Mouse (Mus musculus): Measurements from ENCODE around the gene Dcaf11. TPM values are rescaled to one million over a fixed set of nuclear protein-coding genes. Genes with fewer than 3 reads are reported as not detected.

Gene Dcaf11
- polyA plus RNA-seq, 1 experiment from 2014 or later, result 70.9 TPM

DNA sequence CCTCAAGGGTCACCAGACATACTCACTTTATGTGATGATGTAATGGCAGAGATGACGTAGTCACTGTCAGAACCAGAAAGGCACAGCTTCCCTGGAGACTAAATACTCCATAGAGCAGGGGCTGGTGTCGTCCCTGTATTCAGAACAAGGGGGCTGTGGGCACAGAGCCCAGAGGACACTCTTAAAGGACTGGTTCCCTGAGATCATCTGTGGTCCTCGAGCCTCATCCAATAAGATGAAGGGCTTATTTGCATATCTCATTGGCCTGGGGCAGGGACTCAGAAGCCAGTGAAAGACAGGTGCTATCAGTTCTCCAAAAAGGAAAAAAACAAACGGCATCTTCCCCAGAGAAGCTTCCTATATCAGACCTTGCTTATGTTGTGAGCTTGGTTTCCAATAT, 35.7 kb upstream of the Dcaf11 start:
- Histone ChIP-seq H3K4me1 (replicated peaks; ENCODE audit: control insufficient read depth, insufficient read depth, low read length) (peaks cover 3% of the 10 kb centered on the region; the same call in 1 of the 2 replicates), H3K36me3 (ENCODE audit: control insufficient read depth, insufficient read depth, low read length) (no peaks in the 10 kb centered on the region), H3K9me3 (ENCODE audit: control insufficient read depth, low read length) (no peaks in the 10 kb centered on the region), H3K4me2 (ENCODE audit: low read length) (no peak overlapping the region), H3K27ac (ENCODE audit: low read depth) (no peak overlapping the region), H3K4me3 (ENCODE audit: low read depth, low read length) (no peak overlapping the region), H3K27me3 (replicated peaks; ENCODE audit: control insufficient read depth, insufficient read depth, low read length) (peaks cover 48% of the 10 kb centered on the region), H3K9ac (ENCODE audit: low read length) (no peak overlapping the region)
- 45% methylated on average over 4 of the region's 4 CpGs for WGBS
- ATAC-seq (replicated peaks; ENCODE audit: low FRiP score, low TSS enrichment, low read depth) (no peak), DNase-seq (ENCODE audit: low spot score) (no peak)

GRCm38 (mm10) chr14:55524785-55525184, 35.0 kb upstream of the Dcaf11 start, which contains the start of gene Nrl:
Nrl (minus strand) TSS chr14:55524981.
- ATAC-seq (replicated peaks; ENCODE audit: low FRiP score, low TSS enrichment, low read depth) (no peak), DNase-seq (ENCODE audit: low spot score) (no peak)
- H3K4me1 ChIP-seq (replicated peaks; ENCODE audit: control insufficient read depth, insufficient read depth, low read length), result peaks cover 3% of the 10 kb centered on the region; the same call in 1 of the 2 replicates
- H3K4me3 ChIP-seq (ENCODE audit: low read depth, low read length), result no peak within 1 kb of the TSS
- no peak within 1 kb of the TSS for H3K9ac ChIP-seq (ENCODE audit: low read length)
- H3K27me3 ChIP-seq (replicated peaks; ENCODE audit: control insufficient read depth, insufficient read depth, low read length), result peaks cover 45% of the 10 kb centered on the region
- no peaks in the 10 kb centered on the region for H3K9me3 ChIP-seq (ENCODE audit: control insufficient read depth, low read length)
- no peak within 1 kb of the TSS for H3K27ac ChIP-seq (ENCODE audit: low read depth)
- H3K4me2 ChIP-seq (ENCODE audit: low read length), result no peak within 1 kb of the TSS
- no peaks in the 10 kb centered on the region for H3K36me3 ChIP-seq (ENCODE audit: control insufficient read depth, insufficient read depth, low read length)
- 17% methylated on average over 8 of the region's 8 CpGs for whole genome bisulfite sequencing

GRCm38 (mm10) chr14:55526674-55527073, 33.1 kb upstream of the Dcaf11 start:
- Histone ChIP-seq H3K9ac (ENCODE audit: low read length) (no peak overlapping the region), H3K4me3 (ENCODE audit: low read depth, low read length) (no peak overlapping the region), H3K9me3 (ENCODE audit: control insufficient read depth, low read length) (no peaks in the 10 kb centered on the region), H3K4me2 (ENCODE audit: low read length) (no peak overlapping the region), H3K36me3 (ENCODE audit: control insufficient read depth, insufficient read depth, low read length) (no peaks in the 10 kb centered on the region), H3K4me1 (replicated peaks; ENCODE audit: control insufficient read depth, insufficient read depth, low read length) (no peaks in the 10 kb centered on the region), H3K27me3 (replicated peaks; ENCODE audit: control insufficient read depth, insufficient read depth, low read length) (peaks cover 29% of the 10 kb centered on the region), H3K27ac (ENCODE audit: low read depth) (no peak overlapping the region)
- no peak for ATAC-seq (replicated peaks; ENCODE audit: low FRiP score, low TSS enrichment, low read depth)
- no peak for DNase-seq (ENCODE audit: low spot score)
- 74% methylated on average over 2 of the region's 2 CpGs for whole genome bisulfite sequencing

- no peak overlapping the region for H3K9ac ChIP-seq (ENCODE audit: low read length)
- H3K4me1 ChIP-seq (replicated peaks; ENCODE audit: control insufficient read depth, insufficient read depth, low read length), result no peaks in the 10 kb centered on the region
- WGBS, result 25% methylated on average over 3 of the region's 3 CpGs
- peaks cover 16% of the 10 kb centered on the region; the same call in 1 of the 2 replicates for H3K27me3 ChIP-seq (replicated peaks; ENCODE audit: control insufficient read depth, insufficient read depth, low read length)
- no peak for DNase-seq (ENCODE audit: low spot score)
- no peak overlapping the region for H3K4me3 ChIP-seq (ENCODE audit: low read depth, low read length)
- H3K4me2 ChIP-seq (ENCODE audit: low read length), result no peak overlapping the region
- H3K36me3 ChIP-seq (ENCODE audit: control insufficient read depth, insufficient read depth, low read length), result no peaks in the 10 kb centered on the region
- no peaks in the 10 kb centered on the region for H3K9me3 ChIP-seq (ENCODE audit: control insufficient read depth, low read length)
- ATAC-seq (replicated peaks; ENCODE audit: low FRiP score, low TSS enrichment, low read depth), result no peak
- H3K27ac ChIP-seq (ENCODE audit: low read depth), result no peak overlapping the region
These were observed 31.9 kb upstream of the Dcaf11 start for GRCm38 (mm10) chr14:55527940-55528339.

DNA sequence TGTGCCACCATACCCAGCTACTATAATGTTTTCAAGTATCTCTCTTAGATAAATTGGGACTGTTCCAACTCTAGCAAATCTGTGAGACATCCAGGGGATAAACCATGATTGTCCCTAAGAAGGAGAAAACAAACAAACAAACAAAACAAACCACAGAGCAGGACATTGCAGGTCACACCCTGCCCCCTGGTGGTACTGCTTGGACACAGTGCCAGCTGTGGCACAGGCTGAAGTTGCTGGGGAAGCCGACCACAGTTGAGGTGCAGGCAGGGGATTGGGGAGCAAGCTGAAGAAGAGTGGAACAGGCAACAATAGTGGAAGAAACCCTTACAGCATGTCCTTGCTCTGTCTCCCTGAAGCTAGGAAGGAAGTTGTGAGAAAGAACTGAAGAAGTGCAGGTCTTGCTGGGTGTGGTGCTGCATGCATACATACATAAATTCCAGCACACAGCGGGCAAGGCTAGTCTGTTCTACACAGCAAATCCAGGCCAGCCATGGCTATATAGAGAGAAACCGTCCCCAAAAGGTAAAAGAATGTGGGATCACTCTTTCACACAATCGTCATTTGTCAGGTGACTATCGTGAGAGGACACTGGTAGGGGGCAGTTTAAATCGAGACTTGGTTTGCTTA, 23.6 kb upstream of the Dcaf11 start:
- H3K9me3 ChIP-seq (ENCODE audit: control insufficient read depth, low read length), result no peaks in the 10 kb centered on the region
- no peak overlapping the region for H3K4me2 ChIP-seq (ENCODE audit: low read length)
- peaks cover 3% of the 10 kb centered on the region for H3K4me1 ChIP-seq (replicated peaks; ENCODE audit: control insufficient read depth, insufficient read depth, low read length)
- no peak overlapping the region for H3K9ac ChIP-seq (ENCODE audit: low read length)
- H3K4me3 ChIP-seq (ENCODE audit: low read depth, low read length), result no peak overlapping the region
- 49% methylated on average over 6 of the region's 6 CpGs for WGBS
- no peaks in the 10 kb centered on the region for H3K27me3 ChIP-seq (replicated peaks; ENCODE audit: control insufficient read depth, insufficient read depth, low read length)
- H3K36me3 ChIP-seq (ENCODE audit: control insufficient read depth, insufficient read depth, low read length), result no peaks in the 10 kb centered on the region
- H3K27ac ChIP-seq (ENCODE audit: low read depth), result no peak overlapping the region
- DNase-seq (ENCODE audit: low spot score) (peak; percentile 63), ATAC-seq (replicated peaks; ENCODE audit: low FRiP score, low TSS enrichment, low read depth) (no peak)

- peaks cover 8% of the 10 kb centered on the region for H3K4me1 ChIP-seq (replicated peaks; ENCODE audit: control insufficient read depth, insufficient read depth, low read length)
- peak; percentile 86 for DNase-seq (ENCODE audit: low spot score)
- H3K27me3 ChIP-seq (replicated peaks; ENCODE audit: control insufficient read depth, insufficient read depth, low read length), result no peaks in the 10 kb centered on the region
- H3K4me3 ChIP-seq (ENCODE audit: low read depth, low read length), result peak within 1 kb of the TSS; percentile 55
- H3K9ac ChIP-seq (ENCODE audit: low read length), result peak within 1 kb of the TSS; percentile 63
- no peaks in the 10 kb centered on the region for H3K9me3 ChIP-seq (ENCODE audit: control insufficient read depth, low read length)
- under 1% methylated on average over 32 of the region's 32 CpGs for WGBS
- H3K27ac ChIP-seq (ENCODE audit: low read depth), result peak within 1 kb of the TSS; percentile 94
- peak within 1 kb of the TSS; percentile 78 for H3K4me2 ChIP-seq (ENCODE audit: low read length)
- H3K36me3 ChIP-seq (ENCODE audit: control insufficient read depth, insufficient read depth, low read length), result peaks cover 25% of the 10 kb centered on the region
- ATAC-seq (replicated peaks; ENCODE audit: low FRiP score, low TSS enrichment, low read depth), result peak; percentile 94
These were observed 19.6 kb upstream of the Dcaf11 start, which contains the start of gene Pck2 for GRCm38 (mm10) chr14:55540067-55540786. Pck2 (plus strand) TSS chr14:55540266.

DNA sequence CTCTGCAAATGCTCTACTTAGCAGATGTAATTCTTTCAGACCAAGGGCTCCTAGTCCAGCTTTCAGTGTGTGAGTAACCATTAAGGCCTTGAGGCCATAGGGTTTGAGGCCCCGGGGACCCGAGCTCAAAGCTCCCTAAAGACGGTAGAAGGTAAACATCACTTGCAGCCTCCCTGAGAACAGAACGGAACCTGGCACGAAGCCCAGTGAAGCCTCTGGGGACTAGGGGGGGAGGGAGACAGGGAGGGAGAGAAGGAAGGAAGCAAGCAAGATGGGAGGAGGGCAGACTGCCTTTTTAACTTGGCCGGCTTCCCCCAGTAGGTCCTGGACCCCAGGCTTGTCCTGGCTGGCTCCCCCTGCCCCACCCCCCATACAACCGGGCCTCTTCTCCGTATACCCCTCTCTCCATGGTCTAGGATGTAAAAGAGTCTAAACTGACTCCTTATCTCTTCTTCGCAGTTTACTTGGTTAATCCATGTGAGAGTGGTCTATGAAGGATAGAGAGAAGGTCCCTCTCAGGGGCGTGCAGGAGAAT, 19.0 kb upstream of the Dcaf11 start:
- H3K4me2 ChIP-seq (ENCODE audit: low read length), result peak overlapping the region; percentile 78
- H3K27me3 ChIP-seq (replicated peaks; ENCODE audit: control insufficient read depth, insufficient read depth, low read length), result no peaks in the 10 kb centered on the region
- H3K9ac ChIP-seq (ENCODE audit: low read length), result peak overlapping the region; percentile 63
- H3K9me3 ChIP-seq (ENCODE audit: control insufficient read depth, low read length), result no peaks in the 10 kb centered on the region
- H3K27ac ChIP-seq (ENCODE audit: low read depth), result peak overlapping the region; percentile 94
- peak; percentile 92 for DNase-seq (ENCODE audit: low spot score)
- 3% methylated on average over 10 of the region's 10 CpGs for WGBS
- peak overlapping the region; percentile 55 for H3K4me3 ChIP-seq (ENCODE audit: low read depth, low read length)
- H3K36me3 ChIP-seq (ENCODE audit: control insufficient read depth, insufficient read depth, low read length), result peaks cover 31% of the 10 kb centered on the region
- H3K4me1 ChIP-seq (replicated peaks; ENCODE audit: control insufficient read depth, insufficient read depth, low read length), result peaks cover 8% of the 10 kb centered on the region
- ATAC-seq (replicated peaks; ENCODE audit: low FRiP score, low TSS enrichment, low read depth), result peak; percentile 56

- no peak overlapping the region for H3K27ac ChIP-seq (ENCODE audit: low read depth)
- H3K9me3 ChIP-seq (ENCODE audit: control insufficient read depth, low read length), result no peaks in the 10 kb centered on the region
- H3K9ac ChIP-seq (ENCODE audit: low read length), result no peak overlapping the region
- peaks cover 8% of the 10 kb centered on the region for H3K4me1 ChIP-seq (replicated peaks; ENCODE audit: control insufficient read depth, insufficient read depth, low read length)
- H3K36me3 ChIP-seq (ENCODE audit: control insufficient read depth, insufficient read depth, low read length), result peaks cover 46% of the 10 kb centered on the region
- DNase-seq (ENCODE audit: low spot score) (no peak), ATAC-seq (replicated peaks; ENCODE audit: low FRiP score, low TSS enrichment, low read depth) (no peak)
- no peak overlapping the region for H3K4me2 ChIP-seq (ENCODE audit: low read length)
- H3K4me3 ChIP-seq (ENCODE audit: low read depth, low read length), result no peak overlapping the region
- no peaks in the 10 kb centered on the region for H3K27me3 ChIP-seq (replicated peaks; ENCODE audit: control insufficient read depth, insufficient read depth, low read length)
- 96% methylated on average over 12 of the region's 12 CpGs for WGBS
These were observed 17.5 kb upstream of the Dcaf11 start for GRCm38 (mm10) chr14:55542268-55542667.
